In genomic region chr5:35538022-35538421, GRCm38 (mm10) we compare ENCODE assay signal across 22 mouse cellular contexts. TPM values are rescaled to one million over a fixed set of nuclear protein-coding genes. Genes with fewer than 3 reads are reported as not detected.
"Had no signal": no experiment of that assay in that cellular context is flagged by ENCODE, and none has a peak within 500 bp of the region (broad histone marks: within the 10 kb centered on the region; RNA-seq: fewer than 3 reads in every experiment).

No protein-coding gene starts in this region.

- H3K9me3 ChIP-seq: intestine, embryonic 15.5 days; limb, embryonic 10.5 days; limb, embryonic 12.5 days; liver, embryonic 13.5 days; liver, embryonic 15.5 days had no signal

- DNase-seq: heart, adult 11 months; kidney, adult 18-20 months; kidney, adult 8-10 months; kidney, postnatal 25 days; kidney, postnatal 4 days; liver; liver, embryonic 13.5 days; liver, postnatal 0 days had no signal

- H3K4me2 ChIP-seq: heart, embryonic 11.5 days; hindbrain, embryonic 14.5 days; intestine, embryonic 15.5 days; limb, embryonic 12.5 days; liver, embryonic 11.5 days; liver, embryonic 13.5 days; liver, embryonic 15.5 days had no signal

- H3K27me3 ChIP-seq: intestine, embryonic 15.5 days; limb, embryonic 12.5 days; liver, embryonic 13.5 days; liver, embryonic 15.5 days had no signal

- H3K4me3 ChIP-seq: heart, adult 2 months; intestine, embryonic 15.5 days; layer of hippocampus, adult 2 months; left cerebral cortex, adult 2 months; limb, embryonic 10.5 days; limb, embryonic 12.5 days; liver, embryonic 13.5 days; liver, embryonic 15.5 days had no signal

- H3K4me1 ChIP-seq: liver, embryonic 13.5 days; liver, embryonic 15.5 days had no signal

- H3K9ac ChIP-seq: hindbrain, embryonic 14.5 days; intestine, embryonic 15.5 days; limb, embryonic 12.5 days; liver, embryonic 13.5 days; liver, embryonic 15.5 days; liver, postnatal 0 days had no signal

- H3K36me3 ChIP-seq: intestine, embryonic 15.5 days; limb, embryonic 10.5 days; limb, embryonic 12.5 days; liver, embryonic 13.5 days; liver, embryonic 15.5 days had no signal

- ATAC-seq: hindbrain, embryonic 16.5 days; inflammation-experienced regulatory T-cells, adult 6 months; intestine, embryonic 15.5 days; intestine, postnatal 0 days; liver, postnatal 0 days had no signal

- H3K27ac ChIP-seq: heart, adult 2 months; hindbrain, embryonic 14.5 days; intestine, embryonic 15.5 days; layer of hippocampus, adult 2 months; left cerebral cortex, adult 2 months; limb, embryonic 10.5 days; limb, embryonic 12.5 days; liver, embryonic 13.5 days; liver, embryonic 15.5 days had no signal

RNA-seq across cellular contexts. Expression of gene Cpz, which starts 12.5 kb away (rescaled TPM):
- total RNA-seq: hematopoietic stem cell, adult 5-6 weeks; layer of hippocampus, adult 2 months had no signal
- polyA plus RNA-seq: inflammation-experienced regulatory T-cells, adult 6 months had no signal
